Mouse (Mus musculus) heart, postnatal 4 days (tissue): ENCODE results near the gene Unc13d. TPM values are rescaled to one million over a fixed set of nuclear protein-coding genes. Genes with fewer than 3 reads are reported as not detected.
"Not testable (repeated sequence)": the region's sequence is repeated elsewhere in the genome, so short reads cannot be mapped to it uniquely, and the experiment has no call there.

Source experiments
- DNase-seq: peaks from one replicate; pipeline ENCODE4 v3.0.0; 2021
- total RNA-seq, 2 experiments: library from RNA; stranded (reverse); gene quantifications; 2 replicates each; pipeline ENCODE4 v1.2.3; 2021

Gene Unc13d
- under 1 TPM; 0.88 to 0.95 TPM for total RNA-seq

- no peak for DNase-seq
Measured at GRCm38 (mm10) chr11:116077446-116078204, at the start of gene Unc13d. Unc13d (minus strand) TSS chr11:116077961.

DNA sequence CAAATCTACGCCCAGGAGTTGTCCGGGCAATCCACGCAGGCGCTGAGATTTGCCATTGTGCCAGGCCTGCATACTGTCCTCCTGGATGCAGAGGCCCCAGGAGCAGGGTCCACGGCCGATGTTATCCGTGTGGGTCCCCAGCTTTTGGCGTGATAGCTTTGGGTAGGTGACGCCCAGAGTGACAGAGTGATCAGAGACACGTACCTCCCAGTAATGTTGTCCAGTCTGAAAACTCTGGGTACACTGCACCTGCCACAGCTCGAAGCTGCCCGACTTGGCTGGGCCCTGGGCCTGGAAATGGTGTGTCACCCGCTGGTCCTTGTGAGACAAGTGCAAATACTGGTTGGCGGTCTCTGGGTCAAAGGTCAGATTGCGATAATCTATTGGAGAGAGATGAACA lies 48.5 kb upstream of the Unc13d start:
- no peak for DNase-seq

- not testable (repeated sequence) for DNase-seq
Measured at GRCm38 (mm10) chr11:116121731-116122245, 44.0 kb upstream of the Unc13d start.

- no peak for DNase-seq
Measured at GRCm38 (mm10) chr11:116117819-116118218, 40.1 kb upstream of the Unc13d start.

DNA sequence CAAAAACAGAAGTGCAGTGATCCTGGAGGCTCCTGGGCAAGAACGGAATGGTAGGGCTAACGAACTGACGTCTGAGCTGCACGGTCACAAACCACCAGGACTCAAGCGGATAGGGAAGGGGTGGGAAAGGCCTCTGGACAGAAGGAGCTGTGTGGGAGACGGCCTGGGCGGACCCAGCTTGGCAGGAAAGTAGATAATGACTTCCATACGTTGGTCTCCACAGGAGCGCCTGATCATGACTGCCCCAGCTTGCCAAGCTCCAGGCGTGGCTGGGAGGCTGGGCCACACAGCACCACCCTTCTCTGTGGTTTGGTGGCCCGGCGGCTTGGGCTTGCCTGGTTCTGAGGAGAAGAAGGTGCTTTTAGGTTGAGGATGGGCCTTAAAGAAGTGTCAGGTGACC lies 39.5 kb upstream of the Unc13d start:
- DNase-seq: no peak

- no peak for DNase-seq
Measured at GRCm38 (mm10) chr11:116111611-116112203, 33.9 kb upstream of the Unc13d start.

DNA sequence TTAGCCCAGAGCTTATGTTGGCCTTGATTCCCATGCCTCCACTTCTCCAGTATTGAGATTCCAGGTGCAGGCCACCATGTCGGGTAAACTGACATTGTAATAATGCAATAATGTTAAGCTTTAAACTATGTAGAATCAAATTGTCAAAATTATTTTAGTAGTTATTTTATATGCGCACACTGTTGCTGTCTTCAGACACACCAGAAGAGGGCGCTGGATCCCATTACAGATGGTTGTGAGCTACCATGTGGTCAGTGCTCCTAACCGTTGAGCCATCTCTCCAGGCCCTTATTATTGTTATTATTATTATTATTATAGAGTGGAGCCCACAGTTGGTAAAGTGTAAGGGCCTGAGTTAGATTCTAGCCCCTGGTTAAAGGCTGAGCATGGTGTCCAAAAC lies 33.3 kb upstream of the Unc13d start:
- no peak for DNase-seq

DNA sequence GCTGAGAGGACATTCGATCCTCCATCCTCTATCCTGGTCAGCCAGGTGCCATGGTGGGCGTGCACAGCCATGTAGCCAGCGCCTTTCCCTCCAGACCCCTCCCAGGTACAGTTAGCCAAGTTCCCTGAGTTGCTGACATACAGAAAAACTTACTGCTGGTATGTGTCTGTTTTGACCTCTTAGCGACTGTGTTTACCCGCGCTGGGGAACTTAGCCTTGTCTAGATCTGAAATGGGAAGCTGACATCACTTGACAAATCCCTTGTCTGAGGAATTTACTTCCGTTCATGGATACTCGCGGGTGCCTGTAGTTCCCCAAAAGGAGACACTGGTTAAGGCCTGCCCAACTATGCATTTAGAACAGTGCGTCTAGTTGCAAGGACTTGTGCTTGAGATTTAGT lies 32.8 kb upstream of the Unc13d start:
- DNase-seq: no peak

- DNase-seq: peak; percentile 93
Measured at GRCm38 (mm10) chr11:116110131-116110530, 32.4 kb upstream of the Unc13d start.

DNA sequence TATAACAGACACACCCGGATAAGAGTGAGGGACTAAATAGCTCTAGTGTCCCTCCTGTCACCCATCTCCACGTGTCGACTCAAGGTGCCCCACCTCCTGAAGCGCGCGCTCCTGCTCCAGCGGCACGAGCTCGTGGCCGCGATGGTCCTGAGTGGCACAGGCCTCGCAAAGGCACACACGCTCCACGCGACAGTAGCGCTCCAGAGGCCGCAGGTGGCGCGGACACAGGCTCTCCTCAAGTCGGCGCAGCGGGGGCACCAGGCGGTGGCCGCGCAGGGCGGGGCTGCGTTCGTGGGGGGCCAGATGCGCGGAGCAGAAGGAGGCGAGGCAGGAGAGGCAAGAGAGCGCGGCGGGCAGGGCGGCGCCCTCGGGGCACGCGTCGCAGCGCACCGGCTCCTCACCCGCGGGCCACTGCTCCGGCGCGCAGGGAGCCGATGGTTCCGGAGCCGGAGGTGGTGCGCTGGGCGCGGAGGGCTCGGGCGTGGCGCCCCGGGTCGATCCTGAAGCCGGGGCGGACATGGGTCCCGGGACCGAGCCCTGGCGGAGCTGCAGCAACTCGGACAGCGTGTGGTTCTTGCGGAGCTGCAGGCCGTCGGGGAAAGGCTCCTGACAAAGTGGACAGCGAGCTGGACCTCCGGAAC lies 31.8 kb upstream of the Unc13d start:
- DNase-seq: peak; percentile 50

DNA sequence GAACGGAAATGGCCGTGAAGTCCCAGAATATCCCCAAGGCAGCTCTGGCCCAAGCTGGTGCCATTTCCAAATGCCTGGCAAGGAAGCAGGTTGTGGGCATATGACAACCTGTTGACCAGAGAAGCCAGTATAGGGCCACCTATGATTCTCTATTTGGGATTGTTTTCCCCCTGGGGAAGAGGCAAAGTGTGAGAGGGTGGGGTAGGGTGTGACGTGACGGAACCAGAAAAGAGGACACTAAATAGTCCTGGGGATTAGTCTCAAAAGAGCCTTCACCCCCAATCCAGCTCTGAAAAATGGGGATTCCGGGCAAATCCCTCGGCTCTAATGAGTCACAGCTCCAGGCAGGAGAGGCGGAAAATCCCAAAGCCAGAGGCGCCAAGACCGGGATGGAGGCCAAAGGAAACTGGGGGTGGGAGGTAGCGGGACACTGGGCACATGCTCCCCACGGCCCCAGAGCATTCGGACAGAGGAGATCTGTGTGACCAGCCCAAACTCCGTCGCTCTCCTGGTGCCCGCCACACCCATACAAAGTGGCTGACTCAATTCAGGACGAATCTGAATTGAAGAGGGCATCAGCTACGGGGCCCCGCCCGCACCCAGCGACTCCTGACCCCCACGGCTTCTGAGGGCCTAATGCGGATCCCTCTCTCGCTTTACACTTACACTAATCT lies 30.8 kb upstream of the Unc13d start:
- peak; percentile 86 for DNase-seq

DNA sequence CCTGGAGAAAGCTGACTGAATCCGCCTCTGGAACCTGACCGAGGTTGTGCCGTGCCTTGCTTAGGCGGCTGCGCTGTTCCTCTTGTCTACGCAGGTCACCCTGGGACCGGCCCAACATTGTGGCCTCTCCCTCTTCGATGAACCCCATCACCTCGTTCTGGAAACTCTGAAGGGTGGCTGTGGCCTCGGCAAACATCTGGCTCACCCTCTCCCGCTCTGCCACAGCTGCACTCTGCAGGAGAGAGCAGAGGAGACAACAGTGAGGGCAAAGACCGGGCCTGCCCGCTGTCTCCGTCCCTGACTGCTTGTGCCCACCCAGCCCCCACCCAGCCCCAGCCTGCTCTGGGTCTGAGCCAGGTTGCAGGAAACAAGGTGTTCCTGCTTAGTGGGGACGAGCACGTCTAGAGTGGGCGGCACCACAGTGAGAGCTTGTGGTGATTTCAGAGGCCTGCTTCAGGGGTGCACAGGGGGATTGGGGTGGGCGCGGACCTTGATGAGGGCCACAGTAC lies 30.1 kb upstream of the Unc13d start:
- DNase-seq: no peak

GRCm38 (mm10) chr11:116106963-116107776 lies 29.4 kb upstream of the Unc13d start:
- DNase-seq: peak; percentile 53

- DNase-seq: no peak
Measured at GRCm38 (mm10) chr11:116106154-116106962, 28.6 kb upstream of the Unc13d start.

- no peak for DNase-seq
Measured at GRCm38 (mm10) chr11:116105065-116105464, 27.3 kb upstream of the Unc13d start.

DNA sequence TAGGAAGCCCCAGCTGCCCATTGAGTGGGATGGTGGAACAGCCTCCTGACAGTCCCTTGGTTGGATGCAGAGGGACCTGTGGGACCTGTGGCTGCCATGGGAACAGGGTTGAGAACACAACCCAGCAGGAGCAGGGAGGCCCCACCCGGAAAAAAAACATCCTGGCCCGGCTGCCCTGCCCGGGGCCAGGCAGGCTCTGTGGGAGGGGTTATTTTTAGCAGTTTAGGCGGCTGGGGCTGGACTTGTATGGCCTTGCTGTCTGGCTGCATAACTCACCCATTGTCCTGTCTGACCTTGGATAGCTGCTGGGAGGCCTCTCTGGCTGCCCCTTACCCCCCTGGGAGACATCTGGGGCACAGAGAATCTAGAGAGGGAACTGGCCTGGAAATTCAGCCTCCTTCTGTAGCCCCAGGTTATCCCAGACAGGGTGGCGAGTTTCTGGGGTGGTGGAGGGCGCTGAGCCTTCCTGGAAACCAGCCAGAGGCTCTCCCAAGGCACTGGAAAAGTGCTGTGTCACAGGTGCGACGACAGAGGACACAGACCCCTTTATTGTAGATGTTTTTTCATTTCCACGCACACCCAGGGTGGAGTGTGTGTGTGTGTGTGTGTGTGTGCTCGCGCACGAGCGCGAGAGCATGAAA lies 26.4 kb upstream of the Unc13d start:
- DNase-seq: peak; percentile 81

GRCm38 (mm10) chr11:116103572-116103971 lies 25.8 kb upstream of the Unc13d start:
- peak; percentile 44 for DNase-seq

GRCm38 (mm10) chr11:116102472-116102871 lies 24.7 kb upstream of the Unc13d start:
- peak; percentile 56 for DNase-seq

- DNase-seq: peak; percentile 71
Measured at GRCm38 (mm10) chr11:116101931-116102381, 24.2 kb upstream of the Unc13d start.

DNA sequence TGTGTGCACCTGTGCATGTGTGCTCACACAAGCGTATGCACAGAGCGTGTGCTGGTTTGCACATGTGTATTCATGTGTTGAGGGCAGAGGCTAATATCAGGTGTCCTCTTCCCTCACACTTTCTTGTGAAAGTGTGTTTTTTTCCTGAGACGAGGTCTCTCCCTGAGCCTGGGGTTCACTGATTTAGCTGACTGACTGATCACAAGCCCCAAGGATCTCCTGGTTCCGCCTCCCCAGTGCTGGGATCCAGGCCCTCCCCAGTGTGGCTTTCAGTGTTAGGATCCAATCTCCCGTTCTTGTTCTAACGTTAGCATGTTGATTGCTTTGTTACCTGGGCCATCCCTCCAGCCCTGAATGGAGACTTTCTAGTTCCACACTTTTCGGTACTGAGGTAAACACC lies 23.1 kb upstream of the Unc13d start:
- DNase-seq: no peak
